Mouse (Mus musculus) ovary, postnatal 14 days (tissue): ENCODE results near the gene Hoxc4.

Experiments
- DNase-seq: peaks from one replicate; pipeline ENCODE4 v3.0.0; 2022; ENCODE audit warnings: low spot score

The Hoxc4 gene

GRCm38 (mm10) chr15:102990461-102991397 is 28.0 kb upstream of the Hoxc4 start, which contains the start of gene Hoxc8:
TSS of gene Hoxc8 (plus strand) at chr15:102990607.
- DNase-seq: no peak

- no peak for DNase-seq
Measured at GRCm38 (mm10) chr15:102991782-102992181, 27.0 kb upstream of the Hoxc4 start.

GRCm38 (mm10) chr15:102992206-102992605 is 26.5 kb upstream of the Hoxc4 start:
- DNase-seq: no peak

- DNase-seq: no peak
Measured at GRCm38 (mm10) chr15:102992863-102993262, 25.9 kb upstream of the Hoxc4 start.

GRCm38 (mm10) chr15:102996548-102996947 is 22.2 kb upstream of the Hoxc4 start:
- DNase-seq: no peak

- DNase-seq: no peak
Measured at GRCm38 (mm10) chr15:102997431-102997830, 21.3 kb upstream of the Hoxc4 start.

- DNase-seq: no peak
Measured at GRCm38 (mm10) chr15:102997939-102998355, 20.8 kb upstream of the Hoxc4 start, which contains the start of gene Hoxc6. TSS of gene Hoxc6 (plus strand) at chr15:102998257.

GRCm38 (mm10) chr15:102998608-102999182 is 20.0 kb upstream of the Hoxc4 start:
- no peak for DNase-seq

GRCm38 (mm10) chr15:102999183-102999831 is 19.4 kb upstream of the Hoxc4 start:
- peak; percentile 73 for DNase-seq

- no peak for DNase-seq
Measured at GRCm38 (mm10) chr15:102999955-103000354, 18.8 kb upstream of the Hoxc4 start.

- no peak for DNase-seq
Measured at GRCm38 (mm10) chr15:103000501-103000901, 18.2 kb upstream of the Hoxc4 start.

- DNase-seq: no peak
Measured at GRCm38 (mm10) chr15:103001370-103001769, 17.4 kb upstream of the Hoxc4 start.

- DNase-seq: no peak
Measured at GRCm38 (mm10) chr15:103002156-103002555, 16.6 kb upstream of the Hoxc4 start.

GRCm38 (mm10) chr15:103002821-103003448 is 15.8 kb upstream of the Hoxc4 start:
- DNase-seq: no peak

- DNase-seq: no peak
Measured at GRCm38 (mm10) chr15:103005308-103005707, 13.4 kb upstream of the Hoxc4 start.

- no peak for DNase-seq
Measured at GRCm38 (mm10) chr15:103005797-103006196, 12.9 kb upstream of the Hoxc4 start.

GRCm38 (mm10) chr15:103006326-103006725 is 12.4 kb upstream of the Hoxc4 start:
- no peak for DNase-seq

- no peak for DNase-seq
Measured at GRCm38 (mm10) chr15:103009265-103010111, 9.2 kb upstream of the Hoxc4 start.

- no peak for DNase-seq
Measured at GRCm38 (mm10) chr15:103010112-103010846, 8.5 kb upstream of the Hoxc4 start.

GRCm38 (mm10) chr15:103010847-103011555 is 7.7 kb upstream of the Hoxc4 start:
- DNase-seq: no peak
